Mouse (Mus musculus) CH12.LX (cell line): ENCODE data around the gene Ankrd60. TPM values are rescaled to one million over a fixed set of nuclear protein-coding genes. Genes with fewer than 3 reads are reported as not detected.

Experiments used
- DNase-seq: peaks from one replicate; pipeline ENCODE4 v3.0.0-alpha.2; 2013; ENCODE audit errors: extremely low read depth
- H3K27ac ChIP-seq: 2 replicates; pipeline ENCODE4 v1.5.1; 2012; ENCODE audit warnings: low read depth, mild to moderate bottlenecking, control low read depth, moderate library complexity; ENCODE audit not compliant: insufficient read depth
- H3K27me3 ChIP-seq: replicated peaks from 2 replicates; pipeline ENCODE3; 2012; ENCODE audit warnings: inconsistent platforms
- H3K36me3 ChIP-seq, 2 experiments: replicated peaks in 1 of 2; 2 replicates each; pipeline versions ENCODE3 to v1.6.1; 2012; ENCODE audit warnings: inconsistent platforms in 1 of 2, low read length in 1 of 2, mild to moderate bottlenecking in 1 of 2, mixed read lengths in 1 of 2, moderate library complexity in 1 of 2; ENCODE audit not compliant: control insufficient read depth in 1 of 2, insufficient read depth in 1 of 2
- H3K4me1 ChIP-seq, 2 experiments: 2 replicates each; pipeline ENCODE4 v1.6.1; 2012; ENCODE audit warnings: inconsistent platforms in 1 of 2, moderate library complexity in 1 of 2; ENCODE audit not compliant: insufficient read depth in 2 of 2, control insufficient read depth in 1 of 2
- H3K4me2 ChIP-seq: 2 replicates; pipeline ENCODE4 v1.6.1; 2012; ENCODE audit warnings: low read depth, mild to moderate bottlenecking, control low read depth; ENCODE audit not compliant: poor library complexity, insufficient read depth, severe bottlenecking
- H3K4me3 ChIP-seq, 3 experiments: fragments of 150-350 bp in 1 of 3; sonication (generic) in 1 of 3; replicated peaks in 1 of 3; 2 replicates each; pipeline versions ENCODE3 to v1.5.1; 2011 to 2012; ENCODE audit warnings: low read depth in 2 of 3, low read length in 2 of 3, mild to moderate bottlenecking in 2 of 3, moderate library complexity in 2 of 3, control low read depth in 1 of 3, improper control_type of control experiment in 1 of 3, inconsistent platforms in 1 of 3, mixed read lengths in 1 of 3; ENCODE audit not compliant: poor library complexity in 1 of 3
- H3K79me2 ChIP-seq: replicated peaks from 2 replicates; pipeline ENCODE4 v1.6.1; 2012; ENCODE audit warnings: mild to moderate bottlenecking, moderate library complexity; ENCODE audit not compliant: control insufficient read depth, poor library complexity, insufficient read depth, severe bottlenecking; ENCODE audit errors: extremely low read depth
- H3K9ac ChIP-seq: 2 replicates; pipeline ENCODE4 v1.6.1; 2012; ENCODE audit warnings: low read depth, mild to moderate bottlenecking, control low read depth, moderate library complexity; ENCODE audit not compliant: insufficient read depth
- H3K9me3 ChIP-seq: replicated peaks from 2 replicates; pipeline ENCODE3; 2012; ENCODE audit warnings: low read length, inconsistent platforms, mixed read lengths
- BHLHE40 ChIP-seq: IDR thresholded peaks from 2 replicates; pipeline ENCODE4 v1.6.1; 2011; ENCODE audit warnings: mild to moderate bottlenecking, low read depth, low read length, improper control_type of control experiment
- CHD2 ChIP-seq: IDR thresholded peaks from 2 replicates; pipeline ENCODE4 v1.6.1; 2011; ENCODE audit warnings: low read length, improper control_type of control experiment
- ETS1 ChIP-seq: conservative IDR thresholded peaks from 2 replicates; pipeline ENCODE4 v1.6.1; 2012; ENCODE audit warnings: low read depth, mild to moderate bottlenecking, inconsistent platforms, low read length, improper control_type of control experiment, moderate library complexity
- HCFC1 ChIP-seq: IDR thresholded peaks from 2 replicates; pipeline ENCODE4 v1.6.1; 2012; ENCODE audit warnings: low read depth, mild to moderate bottlenecking, inconsistent platforms, low read length, improper control_type of control experiment
- JUN ChIP-seq: IDR thresholded peaks from 2 replicates; pipeline ENCODE4 v1.6.1; 2011; ENCODE audit warnings: low read depth, mild to moderate bottlenecking, low read length, improper control_type of control experiment, moderate library complexity; ENCODE audit not compliant: insufficient read depth
- JUND ChIP-seq: conservative IDR thresholded peaks from 2 replicates; pipeline ENCODE4 v1.6.1; 2011; ENCODE audit warnings: low read depth, low read length, improper control_type of control experiment
- MAX ChIP-seq: IDR thresholded peaks from 2 replicates; pipeline ENCODE4 v1.6.1; 2011; ENCODE audit warnings: low read length, improper control_type of control experiment
- MEF2A ChIP-seq: IDR thresholded peaks from 2 replicates; pipeline ENCODE4 v1.6.1; 2014; ENCODE audit warnings: low read depth, mild to moderate bottlenecking, inconsistent platforms, low read length, improper control_type of control experiment, borderline replicate concordance
- MXI1 ChIP-seq: IDR thresholded peaks from 2 replicates; pipeline ENCODE4 v1.6.1; 2011; ENCODE audit warnings: mild to moderate bottlenecking, low read depth, low read length, improper control_type of control experiment
- NELFE ChIP-seq: IDR thresholded peaks from 2 replicates; pipeline ENCODE4 v1.6.1; 2011; ENCODE audit warnings: low read depth, low read length, improper control_type of control experiment
- PAX5 ChIP-seq: IDR thresholded peaks from 2 replicates; pipeline ENCODE4 v1.6.1; 2012; ENCODE audit warnings: low read length, inconsistent platforms, mixed read lengths
- RAD21 ChIP-seq: IDR thresholded peaks from 2 replicates; pipeline ENCODE4 v1.6.1; 2011; ENCODE audit warnings: low read depth, mild to moderate bottlenecking, low read length, improper control_type of control experiment, moderate library complexity
- SIN3A ChIP-seq: IDR thresholded peaks from 2 replicates; pipeline ENCODE4 v1.6.1; 2012; ENCODE audit warnings: low read length, improper control_type of control experiment, inconsistent platforms
- SMC3 ChIP-seq: IDR thresholded peaks from 2 replicates; pipeline ENCODE4 v1.6.1; 2011; ENCODE audit warnings: low read depth, low read length, improper control_type of control experiment
- TBP ChIP-seq: conservative IDR thresholded peaks from 2 replicates; pipeline ENCODE4 v1.6.1; 2011; ENCODE audit warnings: low read depth, low read length, improper control_type of control experiment
- UBTF ChIP-seq: IDR thresholded peaks from 2 replicates; pipeline ENCODE4 v1.6.1; 2012; ENCODE audit warnings: low read depth, mild to moderate bottlenecking, inconsistent platforms, low read length, improper control_type of control experiment, moderate library complexity
- dilution Hi-C: fragments of 300-500 bp; cut with MboI; formaldehyde crosslinking; loops from 2 replicates; pipeline ENCODE4 v1.14.3; 2020; ENCODE audit warnings: low sequenced_read_pairs; ENCODE audit not compliant: extremely low pct_unique_long_range_greater_than_20kb, extremely low pct_ligation_motif_present
- in situ Hi-C: fragments of 300-500 bp; cut with MboI; formaldehyde crosslinking; loops from 3 replicates; pipeline ENCODE4 v1.14.3; 2019; ENCODE audit warnings: low sequenced_read_pairs, low pct_ligation_motif_present, low pct_unique_long_range_greater_than_20kb, mixed read lengths
- polyA plus RNA-seq: library from polyadenylated mRNA; unstranded; fragments of >175 nt; gene quantifications from 2 replicates; pipeline ENCODE4 v1.2.1, GENCODE M21; 2012; ENCODE audit warnings: low read depth; ENCODE audit not compliant: insufficient read length
- total RNA-seq, 2 experiments: library from RNA; depleted of rRNA; stranded (reverse); fragments of 300-350 nt in 1 of 2; fragments of >200 nt in 1 of 2; gene quantifications; 2 replicates each; pipeline ENCODE4 v1.2.3; 2012 to 2014

The Ankrd60 gene
- total and polyA plus RNA-seq, 3 experiments: not detected

- peaks cover 44% of the 10 kb centered on the region for H3K27me3 ChIP-seq
- H3K36me3 ChIP-seq: no peaks in the 10 kb centered on the region
- no peak overlapping the region for H3K4me3 ChIP-seq
- H3K4me2 ChIP-seq: no peak overlapping the region
- no peak overlapping the region for H3K27ac ChIP-seq
- in situ Hi-C loops: loop anchor here (10.0 kb wide), 1 partner anchor 74 kb away; no protein-coding TSS in a partner anchor
- H3K9me3 ChIP-seq: no peaks in the 10 kb centered on the region
- no peaks in the 10 kb centered on the region for H3K79me2 ChIP-seq
- H3K9ac ChIP-seq: no peak overlapping the region
- dilution Hi-C loops: no loop called here
- H3K4me1 ChIP-seq: peaks cover 3 to 6% of the 10 kb centered on the region in 2 experiments; a peak in 2 of 4 replicates
- no peak for DNase-seq
- TF ChIP-seq NELFE (no peak), JUND (no peak), SIN3A (no peak), HCFC1 (no peak), BHLHE40 (no peak), CHD2 (no peak), MAX (no peak), MXI1 (no peak)
Observed at GRCm38 (mm10) chr2:173528493-173528892, 49.7 kb downstream of the Ankrd60 start.

GRCm38 (mm10) chr2:173522376-173522775 lies 55.8 kb downstream of the Ankrd60 start, which contains the start of gene 1700021F07Rik:
Gene 1700021F07Rik, plus strand, starts transcription at chr2:173522586.
- Histone ChIP-seq H3K79me2 (no peaks in the 10 kb centered on the region), H3K27ac (no peak within 1 kb of the TSS), H3K36me3 (no peaks in the 10 kb centered on the region), H3K9ac (no peak within 1 kb of the TSS)
- DNase-seq: no peak
- TF ChIP-seq UBTF (no peak), RAD21 (no peak), PAX5 (no peak), JUN (no peak), CHD2 (no peak), SMC3 (no peak), TBP (no peak), ETS1 (no peak), HCFC1 (no peak), MAX (no peak), MEF2A (no peak)
- TF ChIP-seq, all 38 proteins: peak for 0
- H3K9me3 ChIP-seq: no peaks in the 10 kb centered on the region
- dilution Hi-C loops (no loop called here), in situ Hi-C loops (loop anchor here (10.0 kb wide), 1 partner anchor 68 kb away; no protein-coding TSS in a partner anchor)
- H3K27me3 ChIP-seq: peaks cover 59% of the 10 kb centered on the region
- no peak within 1 kb of the TSS for H3K4me3 ChIP-seq
- no peak within 1 kb of the TSS for H3K4me2 ChIP-seq
- H3K4me1 ChIP-seq: no peaks in the 10 kb centered on the region

Other genes starting within 250 kb of the Ankrd60 start
- gene 1700021F07Rik, start 55.8 kb downstream of the Ankrd60 start, total RNA-seq (2012; rRNA removed): not detected in 2 replicates
- not detected in 2 replicates for gene 1700021F07Rik, start 55.8 kb downstream of the Ankrd60 start, total RNA-seq (2014; rRNA removed)
- gene 1700021F07Rik, start 55.8 kb downstream of the Ankrd60 start, polyA plus RNA-seq: not detected in 2 replicates
- 5.9 and 11.0 TPM in 2 replicates for gene Rab22a, start 81.4 kb upstream of the Ankrd60 start, total RNA-seq (2012; rRNA removed)
- 7.9 and 9.3 TPM in 2 replicates for gene Rab22a, start 81.4 kb upstream of the Ankrd60 start, total RNA-seq (2014; rRNA removed)
- 15.3 and 16.9 TPM in 2 replicates for gene Rab22a, start 81.4 kb upstream of the Ankrd60 start, polyA plus RNA-seq
- not detected in 2 replicates for gene 1700010B08Rik, start 141.1 kb upstream of the Ankrd60 start, total RNA-seq (2012; rRNA removed)
- gene 1700010B08Rik, start 141.1 kb upstream of the Ankrd60 start, total RNA-seq (2014; rRNA removed): not detected in 2 replicates
- gene 1700010B08Rik, start 141.1 kb upstream of the Ankrd60 start, polyA plus RNA-seq: not detected in 2 replicates
- gene Vapb, start 159.1 kb upstream of the Ankrd60 start, total RNA-seq (2012; rRNA removed): 20.9 and 26.1 TPM in 2 replicates
- 46.4 and 57.9 TPM in 2 replicates for gene Vapb, start 159.1 kb upstream of the Ankrd60 start, total RNA-seq (2014; rRNA removed)
- gene Vapb, start 159.1 kb upstream of the Ankrd60 start, polyA plus RNA-seq: 44.7 and 54.1 TPM in 2 replicates